Mouse (Mus musculus) G1E-ER4 (cell line): Measurements from ENCODE around the gene Mgme1. TPM values are rescaled to one million over a fixed set of nuclear protein-coding genes. Genes with fewer than 3 reads are reported as not detected.

Experiments used
- GATA1 ChIP-seq: IDR thresholded peaks from one replicate; pipeline ENCODE4 v1.8.0; 2012; ENCODE audit warnings: low read length, inconsistent platforms
- polyA plus RNA-seq: library from polyadenylated mRNA; stranded (reverse); fragments of >175 nt; gene quantifications from 2 replicates; pipeline ENCODE4 v1.2.3, GENCODE M21; 2012

The Mgme1 gene
- polyA plus RNA-seq, 1 experiment = 1.6 TPM

DNA sequence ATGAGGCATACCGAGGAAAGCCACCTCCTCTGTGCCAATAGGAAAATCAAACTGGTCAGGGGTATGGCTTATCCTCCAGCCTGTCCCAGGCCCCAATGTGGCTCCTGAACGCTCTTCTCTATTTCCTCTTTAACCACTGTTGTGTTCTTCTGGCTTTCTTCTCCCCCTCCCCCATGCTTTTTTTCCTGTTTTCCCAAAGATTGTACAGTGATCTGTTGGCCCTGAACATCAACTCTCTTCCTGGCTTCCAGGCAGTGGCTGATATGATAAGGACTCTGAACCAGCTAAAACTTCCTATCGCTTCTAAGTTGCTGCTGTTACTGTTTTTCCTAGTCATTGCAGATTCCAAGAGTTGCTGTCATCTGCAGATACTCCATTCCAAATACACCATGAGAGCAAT is 6.4 kb downstream of the Mgme1 start:
- no peak for TF ChIP-seq GATA1

- TF ChIP-seq GATA1 = no peak
Measured at GRCm38 (mm10) chr2:144279742-144280141, 9.3 kb downstream of the Mgme1 start.

DNA sequence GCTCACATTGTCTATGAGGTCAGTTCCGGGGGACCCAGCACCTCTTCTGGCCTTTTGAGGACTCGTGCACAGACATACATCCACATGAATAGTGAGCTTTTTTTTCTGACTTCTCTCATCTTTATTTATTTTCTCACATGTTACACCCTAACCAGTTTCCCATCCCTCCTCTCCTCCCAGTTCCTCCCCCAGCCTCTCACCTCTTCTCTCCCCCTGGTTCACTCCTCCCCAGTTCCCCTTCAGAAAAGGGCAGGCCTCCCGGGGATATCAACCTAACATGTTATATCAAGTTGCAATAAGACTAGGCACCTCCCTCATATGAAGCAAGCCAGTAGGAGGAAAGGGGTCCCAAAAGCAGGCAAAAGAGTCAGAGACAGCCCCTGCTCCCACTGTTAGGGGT is 10.1 kb downstream of the Mgme1 start:
- TF ChIP-seq GATA1 = no peak

GRCm38 (mm10) chr2:144281417-144281816 is 11.0 kb downstream of the Mgme1 start:
- no peak for TF ChIP-seq GATA1

DNA sequence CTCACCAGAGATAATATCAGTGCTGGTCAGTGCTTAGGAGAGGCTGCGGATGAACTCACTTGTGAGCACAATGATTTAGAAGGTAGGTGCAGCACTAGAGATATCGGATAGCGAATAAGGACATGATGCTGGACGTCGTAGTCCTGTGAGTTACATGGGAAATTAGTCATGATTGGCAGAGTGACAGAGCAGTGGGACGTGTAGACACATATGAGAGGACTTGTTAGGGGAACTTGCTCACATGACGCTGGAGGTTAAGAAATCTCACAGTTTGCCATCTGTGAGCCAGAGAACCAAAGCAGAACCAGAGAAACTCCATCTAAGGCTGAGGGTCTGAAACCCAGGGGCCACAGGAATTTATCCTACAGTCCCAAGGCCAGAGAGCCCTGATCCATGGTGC is 19.9 kb downstream of the Mgme1 start:
- no peak for TF ChIP-seq GATA1

DNA sequence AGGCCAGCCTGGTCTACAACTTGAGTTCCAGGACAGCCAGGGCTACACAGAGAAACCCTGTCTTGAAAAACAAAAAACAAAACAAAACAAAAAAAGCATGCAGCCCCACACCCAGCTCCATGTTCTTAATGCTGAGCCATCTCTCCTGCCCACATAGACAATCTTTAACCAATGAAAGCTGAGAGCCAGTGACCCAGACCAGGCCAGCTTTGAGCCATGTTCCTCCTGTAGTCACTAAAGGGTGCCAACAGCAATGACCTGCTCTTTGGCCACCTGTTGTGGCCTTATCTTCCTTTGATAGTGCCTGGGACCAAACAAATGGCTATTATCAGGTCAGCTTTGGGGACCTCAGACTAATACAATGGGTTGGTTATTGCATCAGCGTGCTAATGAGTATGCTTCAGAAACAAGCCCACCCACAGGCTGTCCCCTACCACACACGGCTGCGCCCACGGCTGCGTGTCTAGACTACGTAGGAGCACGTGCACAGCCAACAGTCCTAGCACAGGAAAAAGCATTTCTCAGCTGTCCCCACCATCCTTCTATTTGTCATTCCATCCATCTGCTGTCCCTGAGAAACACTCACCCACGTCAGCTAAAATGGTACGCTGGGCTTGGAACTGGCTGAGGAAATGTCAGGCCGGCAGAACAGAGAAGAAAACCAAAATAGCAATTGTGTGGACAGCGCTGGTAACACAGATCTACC is 21.3 kb downstream of the Mgme1 start:
- no peak for TF ChIP-seq GATA1

DNA sequence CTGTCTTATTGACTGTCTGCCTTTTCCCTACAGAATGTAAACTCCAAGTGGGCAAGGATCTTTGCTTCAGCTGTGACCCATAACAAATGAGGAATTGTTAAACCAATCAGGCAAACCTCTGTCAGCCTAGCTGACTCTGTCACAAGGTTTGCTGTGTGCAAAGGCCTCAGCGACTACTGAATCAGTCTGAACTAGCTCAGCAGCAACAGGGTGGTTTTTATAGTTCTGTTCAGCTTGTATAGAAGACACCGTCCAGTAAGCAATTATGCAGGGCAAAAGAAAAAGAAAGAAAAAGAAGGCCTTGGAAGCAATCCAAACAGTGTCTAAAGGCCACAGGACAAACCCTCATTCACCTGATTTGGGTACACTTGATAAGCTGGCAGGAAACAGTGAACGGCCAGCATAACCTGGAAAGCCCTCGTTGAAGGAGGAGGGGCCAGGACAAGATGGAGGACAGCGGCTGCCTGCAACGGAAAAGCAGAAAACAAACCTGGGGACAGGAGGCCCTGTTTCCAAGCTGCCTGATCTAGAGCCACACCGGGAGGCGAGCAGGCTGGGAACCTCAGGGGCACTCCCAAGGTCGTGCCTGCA is 24.8 kb downstream of the Mgme1 start:
- TF ChIP-seq GATA1 = no peak

DNA sequence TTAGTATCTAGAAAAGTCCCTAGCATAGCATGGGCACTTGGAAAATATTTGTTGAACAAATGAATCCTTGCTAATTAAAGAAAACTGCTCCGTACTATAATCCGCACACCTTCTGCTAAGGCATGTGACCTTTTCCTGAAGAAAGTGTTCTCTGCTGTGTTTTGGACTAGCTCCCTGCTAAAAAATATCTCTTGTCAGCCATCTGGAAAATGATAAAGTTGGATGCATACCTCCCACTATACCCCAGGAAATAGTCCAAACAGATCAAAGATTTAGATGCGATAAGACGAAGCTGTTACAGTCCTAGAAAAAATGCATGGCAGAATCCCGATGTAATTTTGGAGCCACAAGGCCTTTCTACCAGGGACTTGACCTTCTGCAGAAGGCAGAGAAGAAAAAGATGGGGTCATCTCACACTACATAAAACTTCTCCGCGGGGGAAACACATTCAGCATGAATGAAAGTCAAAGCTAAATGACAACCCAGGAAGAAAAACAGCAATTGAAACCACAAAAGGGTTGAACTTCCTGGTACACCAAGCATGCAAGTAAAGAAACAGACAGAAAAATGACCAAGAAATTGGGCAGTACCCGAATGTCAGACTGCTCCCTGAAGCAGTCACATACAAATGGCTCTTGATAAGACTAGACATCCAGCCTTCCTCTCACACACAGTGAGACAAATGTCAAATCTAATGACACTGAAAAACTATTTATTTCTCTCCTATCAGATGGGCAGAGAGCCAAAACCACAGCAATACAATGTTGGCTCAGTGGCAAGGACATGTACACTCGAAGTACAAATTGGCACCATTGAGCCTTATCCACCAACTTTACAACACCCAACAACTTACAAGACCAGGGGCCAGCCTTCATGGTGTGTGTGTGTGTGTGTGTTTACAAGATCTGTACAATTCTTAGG is 29.5 kb downstream of the Mgme1 start:
- peak; percentile 71 for TF ChIP-seq GATA1

GRCm38 (mm10) chr2:144301101-144301500 is 30.6 kb downstream of the Mgme1 start:
- TF ChIP-seq GATA1 = no peak

GRCm38 (mm10) chr2:144305721-144306294 is 35.3 kb downstream of the Mgme1 start:
- no peak for TF ChIP-seq GATA1

DNA sequence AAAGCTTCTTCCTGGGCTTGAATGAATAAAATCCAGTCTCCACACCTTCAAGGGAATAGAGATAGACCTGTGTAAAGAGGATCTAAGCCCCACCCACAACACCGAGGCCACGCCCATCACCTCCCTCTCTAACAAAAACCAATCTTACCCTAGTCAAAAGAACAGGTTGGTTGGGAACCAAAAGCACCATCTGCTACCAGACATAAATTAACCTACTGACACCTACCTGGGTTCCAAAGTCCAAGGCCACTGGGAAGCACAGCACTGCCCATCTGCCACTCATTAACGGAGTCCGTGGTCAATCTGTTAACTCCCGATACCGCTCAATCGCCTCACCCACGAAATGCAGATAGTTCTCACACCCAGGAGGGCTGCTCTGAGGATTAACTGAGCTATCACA is 38.1 kb downstream of the Mgme1 start:
- TF ChIP-seq GATA1 = no peak

DNA sequence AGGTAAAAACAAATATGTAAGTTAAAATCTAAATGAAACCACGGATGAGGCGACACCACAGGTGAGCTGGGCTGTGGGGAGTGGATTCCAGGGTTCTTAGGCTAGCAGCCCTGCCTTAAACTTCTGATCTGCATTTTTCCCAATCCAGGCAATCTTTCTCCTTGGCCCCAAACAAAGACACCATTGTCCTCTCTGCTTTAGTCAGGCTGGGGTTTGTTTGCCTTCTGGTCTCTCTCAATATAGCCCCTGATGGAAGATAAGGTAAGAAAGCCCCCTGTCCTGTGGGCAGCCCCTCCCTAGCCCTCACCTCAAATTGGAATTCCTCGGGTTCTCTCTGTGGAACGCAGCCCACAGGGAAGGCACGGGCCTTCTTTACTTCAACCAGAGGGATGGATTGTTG is 39.8 kb downstream of the Mgme1 start:
- no peak for TF ChIP-seq GATA1

DNA sequence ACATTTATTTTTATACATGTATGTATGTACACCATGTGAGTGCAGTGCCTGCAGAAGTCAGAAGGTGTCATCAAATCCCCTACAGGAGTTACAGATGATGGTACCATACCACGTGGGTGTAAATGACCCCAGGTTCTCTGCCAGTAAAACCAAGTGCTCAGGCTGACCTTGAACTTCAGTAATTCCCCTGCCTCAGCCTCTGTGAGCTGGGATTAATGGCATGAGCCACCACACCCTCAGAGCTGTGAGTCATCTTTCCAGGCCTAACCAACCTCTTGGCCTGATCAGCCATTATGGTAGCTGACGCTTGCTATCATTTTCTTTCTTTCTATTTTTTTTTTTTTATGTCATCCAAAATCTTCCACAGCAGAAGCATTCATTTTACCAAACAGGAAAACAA is 40.9 kb downstream of the Mgme1 start:
- no peak for TF ChIP-seq GATA1

DNA sequence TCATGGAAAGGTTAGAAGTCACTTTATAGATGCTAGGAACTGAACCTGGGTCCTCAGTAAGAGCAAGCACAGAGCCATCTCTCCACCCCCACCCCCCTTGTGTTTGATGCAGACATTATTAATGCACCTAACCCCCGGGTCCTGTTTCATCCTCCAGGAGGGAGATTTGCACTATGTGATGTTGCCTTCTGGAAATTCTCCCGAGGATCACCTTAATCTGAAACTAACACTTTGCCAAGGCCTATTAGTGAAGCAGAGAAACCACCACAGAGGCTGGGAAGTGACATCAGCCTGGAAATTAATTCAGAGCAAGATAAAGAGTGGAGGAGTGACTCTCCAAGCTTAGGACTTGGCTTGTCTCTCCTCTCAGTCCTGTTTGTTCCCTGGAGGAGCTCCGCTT is 53.8 kb downstream of the Mgme1 start:
- TF ChIP-seq GATA1 = no peak

DNA sequence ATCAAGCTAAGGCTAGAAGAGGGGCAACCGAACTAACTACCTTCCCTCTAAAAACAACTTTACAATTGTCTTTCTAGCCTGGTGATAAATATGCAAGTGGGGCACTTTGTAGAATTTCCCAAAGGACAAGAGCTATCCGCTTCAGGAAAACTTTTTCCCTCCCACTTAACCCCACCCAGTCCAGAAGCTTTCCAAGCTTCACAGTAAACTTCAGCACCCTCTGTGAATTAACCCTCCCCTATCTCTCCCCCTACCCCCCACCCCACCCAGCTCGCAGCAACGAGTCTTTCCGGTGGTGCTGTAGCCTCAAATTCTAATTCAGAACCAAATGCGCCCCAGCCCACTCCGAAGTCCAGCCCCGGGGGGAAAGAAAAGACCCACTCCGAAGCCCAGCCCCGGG is 59.0 kb downstream of the Mgme1 start:
- no peak for TF ChIP-seq GATA1

DNA sequence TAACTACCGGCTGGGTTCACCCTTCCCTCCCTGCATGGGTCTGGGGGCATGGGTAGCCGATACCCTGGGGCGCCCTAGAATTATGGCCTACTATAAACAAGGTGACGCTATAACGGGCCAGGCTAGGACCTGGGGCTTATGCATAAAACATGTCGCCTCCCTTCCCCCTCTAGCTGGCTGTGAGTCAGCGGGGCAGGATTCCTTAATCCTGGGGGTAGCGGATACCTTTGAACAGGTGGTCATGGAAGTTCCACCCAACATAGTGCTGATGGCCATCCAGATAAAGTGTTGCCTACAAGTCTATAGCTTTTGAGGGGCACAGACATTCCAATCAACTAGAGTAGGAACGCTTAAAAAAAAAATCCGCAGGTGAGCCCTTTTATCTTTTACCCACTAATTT is 59.5 kb downstream of the Mgme1 start:
- TF ChIP-seq GATA1 = no peak
